Mouse (Mus musculus): Measurements from ENCODE around the gene Col20a1. TPM values are rescaled to one million over a fixed set of nuclear protein-coding genes. Genes with fewer than 3 reads are reported as not detected.
A peak's percentile ranks its signal among the peaks of the same experiment; 100 is the strongest.

Col20a1 gene
- total RNA-seq, 2 experiments from 2014 or later: 1.0 to 1.2 TPM

DNA sequence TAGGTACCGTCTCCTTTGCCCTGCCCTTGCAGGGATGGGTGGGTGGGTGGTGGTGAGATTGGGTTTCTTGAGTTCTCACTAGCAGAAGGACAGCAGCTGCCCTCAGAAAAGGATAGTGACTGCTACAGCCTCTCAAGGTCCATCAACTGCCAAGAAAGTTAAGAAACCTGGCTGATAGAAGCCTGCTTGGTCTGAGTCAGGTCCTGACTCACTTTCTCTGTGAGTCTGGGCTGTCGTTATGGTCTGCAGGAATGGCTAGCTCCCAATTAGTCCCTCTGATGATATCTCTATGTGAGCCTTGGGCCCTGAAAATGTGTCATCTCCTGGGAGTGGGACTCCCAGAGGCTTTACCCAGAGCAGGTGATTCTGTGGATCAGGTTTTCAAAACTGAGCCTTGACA lies 8.0 kb downstream of the Col20a1 start:
- no peak for DNase-seq (ENCODE audit: low spot score in 2 of 2)

DNA sequence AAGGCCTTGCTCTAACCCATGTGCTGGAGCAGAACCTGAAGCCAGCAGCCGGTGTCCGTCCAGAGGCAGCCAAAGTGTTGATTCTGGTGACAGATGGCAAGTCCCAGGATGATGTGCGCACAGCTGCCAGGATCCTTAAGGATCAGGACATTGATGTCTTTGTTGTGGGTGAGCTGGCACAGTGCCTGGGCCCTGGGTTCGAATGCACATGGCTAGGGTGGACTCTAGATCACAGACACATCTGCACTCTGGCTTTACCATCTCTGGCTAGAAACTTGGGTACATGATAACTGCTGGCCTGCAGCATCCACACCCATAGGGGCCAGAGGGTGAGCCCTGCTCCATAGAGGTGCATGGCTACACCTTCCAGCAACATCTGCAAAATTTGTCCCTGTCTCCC lies 9.1 kb downstream of the Col20a1 start:
- DNase-seq (ENCODE audit: low spot score in 2 of 2): no peak

DNA sequence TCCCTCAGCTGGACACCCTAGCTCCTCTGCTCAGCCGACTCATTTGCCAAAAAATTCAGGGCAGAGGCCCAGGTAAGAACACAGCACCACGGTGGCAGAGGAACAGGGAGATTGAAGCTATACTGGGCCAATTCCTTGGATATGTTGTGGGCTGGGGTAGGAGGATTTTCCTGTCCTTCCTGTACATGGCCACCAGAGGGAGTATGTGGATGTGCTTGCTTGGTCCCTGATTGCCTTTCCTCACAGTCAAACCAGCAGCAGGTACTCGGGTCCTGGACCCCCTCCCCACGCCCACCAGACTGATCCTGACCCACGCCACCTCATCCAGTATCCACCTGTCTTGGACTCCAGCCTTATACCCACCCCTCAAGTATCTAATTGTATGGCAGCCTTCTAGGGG lies 10.1 kb downstream of the Col20a1 start:
- peak; percentile 57 to 65 for DNase-seq (ENCODE audit: low spot score in 2 of 2)

DNA sequence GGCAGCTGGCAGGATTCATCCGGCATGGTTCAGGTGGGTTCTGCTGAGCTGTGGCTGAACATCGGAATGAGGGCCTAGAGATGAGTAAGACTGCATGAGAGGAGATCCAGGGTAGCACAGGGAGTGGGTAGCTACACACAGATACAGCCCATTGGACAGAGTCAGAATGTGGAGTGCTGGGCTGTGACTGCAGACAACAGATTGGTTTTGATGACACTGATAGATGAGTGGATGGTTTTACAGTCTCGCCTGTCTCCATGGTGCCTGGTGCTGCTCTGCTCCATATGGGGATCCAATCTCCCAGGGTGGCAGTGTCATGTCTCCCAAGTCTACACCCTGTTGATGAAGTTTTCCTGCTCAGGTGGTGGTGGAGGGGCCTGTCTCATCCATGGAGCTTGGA lies 10.6 kb downstream of the Col20a1 start:
- no peak for DNase-seq (ENCODE audit: low spot score in 2 of 2)

DNA sequence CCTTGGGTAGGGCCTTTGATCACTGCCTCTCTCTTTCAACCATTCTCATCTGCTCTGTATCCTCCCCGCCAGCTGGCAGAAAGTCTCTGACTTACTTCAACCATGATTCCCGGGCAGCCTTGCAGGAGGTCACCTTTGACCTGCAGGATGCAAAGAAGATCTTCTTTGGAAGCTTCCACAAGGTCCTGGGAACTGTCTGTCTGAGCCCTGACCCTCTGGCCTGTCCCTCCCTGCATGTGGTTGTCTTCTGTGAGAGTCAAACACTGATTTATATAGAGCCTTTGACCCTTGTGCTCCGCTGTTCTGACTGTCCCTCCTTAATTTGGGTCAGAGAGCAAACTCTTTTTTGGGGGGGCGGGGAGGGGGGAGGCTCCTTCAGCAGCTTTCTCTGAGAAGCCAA lies 20.7 kb downstream of the Col20a1 start:
- DNase-seq (ENCODE audit: low spot score in 2 of 2): no peak

DNA sequence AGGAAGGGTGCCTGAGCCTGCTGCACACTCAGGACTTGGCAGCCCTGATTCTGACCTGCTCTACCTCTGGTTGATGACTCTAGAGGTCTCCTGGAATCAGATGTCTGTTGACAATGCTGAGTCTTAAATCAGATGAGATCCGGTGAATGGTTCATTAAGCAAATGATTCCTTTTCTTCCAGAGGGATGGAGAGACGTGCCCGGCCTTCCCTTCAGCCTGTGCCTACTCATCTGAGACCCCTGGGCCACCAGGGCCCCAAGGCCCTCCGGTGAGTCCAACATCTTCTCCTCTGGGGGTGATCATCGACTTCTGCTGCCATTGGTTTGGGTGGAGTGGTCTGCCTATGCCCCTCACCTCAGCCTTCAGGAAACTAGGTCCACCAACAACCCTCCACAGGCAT lies 22.0 kb downstream of the Col20a1 start:
- no peak for DNase-seq (ENCODE audit: low spot score in 2 of 2)

DNA sequence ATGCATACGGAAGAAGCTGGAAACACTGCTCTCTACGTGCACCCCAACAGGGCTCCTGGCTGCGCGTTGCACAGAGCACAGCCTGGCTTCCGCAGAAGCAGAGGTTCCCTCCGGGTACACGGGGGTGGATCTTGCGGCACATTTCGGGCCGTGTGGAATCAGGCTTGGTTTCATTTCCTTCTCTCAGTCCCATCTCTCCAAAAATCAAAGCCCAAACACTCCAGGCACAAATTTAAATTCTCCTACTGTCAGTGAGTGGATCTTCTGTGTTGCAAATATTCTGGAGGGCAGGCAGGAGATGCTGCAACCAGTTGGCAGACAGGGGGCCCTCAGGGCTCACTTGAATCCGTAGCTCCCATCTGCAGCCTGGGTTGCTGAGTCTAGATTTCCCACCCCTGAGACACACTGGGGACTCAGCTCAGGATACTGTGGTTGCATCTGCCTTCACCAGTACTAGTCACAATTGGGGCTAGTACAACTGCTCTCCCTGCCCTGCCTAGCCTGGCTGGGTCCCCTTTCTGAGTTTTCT lies 45.1 kb downstream of the Col20a1 start:
- DNase-seq (ENCODE audit: low spot score in 2 of 2): no peak

DNA sequence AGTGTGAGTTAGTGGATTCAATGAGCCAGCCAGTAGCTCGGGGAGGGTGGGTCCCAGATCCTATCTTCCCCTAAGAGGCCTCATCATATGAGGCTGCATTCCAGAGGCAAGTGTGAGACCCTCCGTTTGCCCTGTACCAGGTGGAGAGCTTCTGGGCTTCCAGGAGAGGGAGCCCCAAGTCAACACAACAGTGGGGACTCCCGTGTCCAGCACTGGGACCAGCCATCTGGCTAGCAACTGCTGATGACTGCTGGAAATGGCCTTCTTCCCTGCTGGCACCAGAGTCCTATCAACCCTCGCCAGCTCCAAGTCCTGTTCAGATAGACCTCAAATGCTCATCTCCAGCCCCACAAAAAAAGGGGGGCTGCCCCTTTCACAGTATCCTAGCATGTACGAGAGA lies 46.1 kb downstream of the Col20a1 start:
- DNase-seq (ENCODE audit: low spot score in 2 of 2): peak; percentile 53 to 73

DNA sequence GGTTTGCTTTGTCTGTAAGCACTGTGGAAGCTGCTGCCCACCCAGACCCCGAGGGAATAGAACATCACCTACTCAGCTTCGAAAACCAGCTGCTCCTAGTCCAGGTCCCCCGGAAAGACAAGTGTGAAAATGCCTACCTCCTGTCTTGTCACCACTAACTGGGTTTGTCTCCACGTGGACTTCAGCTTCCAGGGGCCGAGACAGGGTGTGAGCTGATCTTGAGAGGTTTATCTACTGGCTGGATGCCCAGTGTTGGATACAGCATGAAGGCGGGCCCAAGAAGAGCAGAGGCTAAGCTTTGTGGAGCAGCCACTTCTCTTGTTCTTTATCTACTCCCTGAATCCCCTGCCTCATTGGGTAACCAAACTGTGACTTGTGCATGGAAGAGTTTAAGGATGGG lies 47.0 kb downstream of the Col20a1 start:
- no peak for DNase-seq (ENCODE audit: low spot score in 2 of 2)

DNA sequence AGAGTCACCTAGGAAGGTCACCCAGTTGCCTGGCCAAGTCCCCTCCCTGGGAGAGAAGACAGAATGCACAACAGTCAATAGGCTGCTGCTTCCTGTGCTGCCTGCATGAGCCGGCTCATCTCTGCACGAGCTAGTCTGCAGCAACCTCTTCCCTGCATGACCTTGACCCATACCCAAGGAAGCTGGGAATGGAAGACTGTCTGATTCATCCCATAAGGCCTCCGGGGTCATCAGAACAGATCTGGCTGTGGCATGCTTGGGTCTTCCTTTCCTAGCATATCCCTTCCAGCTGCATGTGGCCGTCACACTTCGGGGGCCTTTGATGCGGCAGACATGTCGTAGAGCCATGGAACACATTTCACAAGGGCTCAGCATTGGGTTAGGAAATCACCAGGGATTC lies 48.9 kb downstream of the Col20a1 start:
- DNase-seq (ENCODE audit: low spot score in 2 of 2): no peak

DNA sequence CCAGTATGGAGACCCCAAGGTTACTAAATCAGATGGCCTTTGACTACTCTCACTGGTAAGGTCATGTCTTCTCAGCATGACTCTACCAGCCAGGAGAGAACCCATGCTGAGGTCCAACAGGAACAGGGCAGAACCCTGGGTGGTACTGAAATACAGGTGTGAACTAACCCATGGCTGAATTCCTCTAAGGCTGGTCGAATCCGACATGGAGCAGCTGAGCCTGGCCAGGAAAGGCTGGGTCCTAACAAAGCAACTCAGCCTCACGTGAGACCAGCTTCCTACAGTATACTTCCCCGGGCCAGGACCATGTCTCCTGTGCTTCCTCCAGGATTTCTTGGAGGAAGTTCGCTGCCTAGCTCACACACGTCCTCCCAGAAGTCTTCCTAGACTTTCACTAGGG lies 50.2 kb downstream of the Col20a1 start:
- DNase-seq (ENCODE audit: low spot score in 2 of 2): no peak

DNA sequence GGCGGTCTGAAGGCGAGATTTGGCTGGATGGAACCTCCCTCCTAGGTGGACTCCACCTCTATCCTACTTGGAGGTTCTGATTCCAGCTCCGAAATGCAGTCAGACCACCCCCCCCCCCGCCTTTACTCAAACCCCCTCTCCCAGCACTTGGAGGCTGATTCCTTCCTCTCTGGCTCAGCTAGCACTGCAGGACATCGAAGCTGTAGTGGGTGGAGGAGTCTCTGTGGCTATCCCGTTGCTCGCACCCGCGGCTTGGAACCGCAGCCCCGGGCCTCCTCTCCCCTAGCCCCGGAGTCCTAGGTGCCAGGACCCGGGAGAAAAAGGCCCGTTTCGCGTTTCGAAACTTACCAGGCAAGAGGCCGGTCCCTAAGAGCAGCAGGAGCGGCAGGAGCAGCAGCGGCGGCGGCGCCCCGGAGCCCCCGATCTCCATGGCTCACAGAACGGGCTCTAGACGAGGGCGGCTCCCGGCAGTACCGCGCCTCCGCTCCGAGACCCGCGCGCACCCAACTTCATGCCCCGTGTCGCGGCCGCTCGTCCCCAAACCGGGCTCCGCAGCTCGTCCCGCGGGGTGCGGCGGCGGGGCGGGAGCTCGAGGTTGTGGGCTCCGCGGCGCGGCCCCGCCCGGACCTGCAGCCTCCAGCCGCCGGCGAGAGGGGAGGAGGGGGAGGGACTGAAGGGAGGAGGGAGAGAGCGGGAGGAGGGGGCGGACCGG lies 52.5 kb downstream of the Col20a1 start:
- DNase-seq (ENCODE audit: low spot score in 2 of 2): peak; percentile 45 to 51

DNA sequence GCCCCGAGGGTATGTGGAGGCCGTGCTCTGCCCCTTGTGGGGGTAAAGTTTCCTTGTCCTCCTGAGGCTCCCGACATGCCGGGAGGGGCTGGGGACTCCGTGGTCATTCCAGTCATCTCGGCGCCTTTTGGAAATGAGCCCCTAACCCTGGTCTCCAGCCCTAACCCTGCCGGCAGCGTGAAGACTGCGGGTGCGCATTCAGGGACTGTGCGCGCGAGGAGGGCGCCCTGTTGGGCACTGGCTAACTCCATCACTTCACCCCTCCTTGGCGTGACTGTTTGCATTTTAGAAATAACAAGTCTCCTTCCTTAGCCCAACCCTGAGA lies 53.0 kb downstream of the Col20a1 start:
- DNase-seq (ENCODE audit: low spot score in 2 of 2): peak in 1 of 2 experiments; percentile 40

DNA sequence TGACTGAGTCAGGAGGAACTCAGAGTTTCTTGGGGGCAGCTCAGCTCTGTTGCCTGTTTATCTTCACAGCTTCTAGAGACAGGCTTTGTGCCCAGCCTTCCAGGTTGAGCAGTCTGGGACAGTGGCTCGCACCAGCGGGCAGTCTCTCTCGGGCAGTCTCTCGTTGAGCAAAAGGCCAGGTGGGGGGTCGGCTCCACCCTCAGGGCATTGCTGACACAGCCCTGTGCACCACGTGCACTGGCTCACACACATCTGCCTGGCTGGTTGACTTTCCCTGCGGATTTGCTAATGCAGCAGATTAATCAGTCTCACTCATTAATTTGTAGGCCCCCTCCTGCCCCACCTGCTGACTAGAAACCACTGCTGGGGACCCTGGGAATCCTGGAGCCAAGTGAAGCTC lies 55.6 kb downstream of the Col20a1 start:
- no peak for DNase-seq (ENCODE audit: low spot score in 2 of 2)

DNA sequence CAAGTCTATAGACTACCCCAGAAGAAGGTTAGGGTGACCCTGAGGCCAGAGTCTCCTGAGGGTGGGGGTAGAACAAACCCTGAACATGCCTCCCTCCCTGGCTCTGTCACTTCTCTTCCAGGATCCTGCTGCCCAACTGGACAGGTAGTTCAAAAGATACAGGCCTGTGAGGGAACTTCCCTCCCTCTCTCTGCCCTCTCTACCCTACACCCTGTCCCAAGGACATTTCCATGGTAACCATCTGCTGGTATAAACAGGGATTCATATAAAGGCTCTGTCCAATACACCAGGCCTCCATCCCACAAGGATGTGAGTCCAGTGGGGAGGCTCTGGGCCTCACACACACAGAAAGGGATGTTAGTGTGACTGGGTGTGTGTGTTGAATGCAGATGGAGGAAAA lies 56.0 kb downstream of the Col20a1 start:
- DNase-seq (ENCODE audit: low spot score in 2 of 2): no peak

DNA sequence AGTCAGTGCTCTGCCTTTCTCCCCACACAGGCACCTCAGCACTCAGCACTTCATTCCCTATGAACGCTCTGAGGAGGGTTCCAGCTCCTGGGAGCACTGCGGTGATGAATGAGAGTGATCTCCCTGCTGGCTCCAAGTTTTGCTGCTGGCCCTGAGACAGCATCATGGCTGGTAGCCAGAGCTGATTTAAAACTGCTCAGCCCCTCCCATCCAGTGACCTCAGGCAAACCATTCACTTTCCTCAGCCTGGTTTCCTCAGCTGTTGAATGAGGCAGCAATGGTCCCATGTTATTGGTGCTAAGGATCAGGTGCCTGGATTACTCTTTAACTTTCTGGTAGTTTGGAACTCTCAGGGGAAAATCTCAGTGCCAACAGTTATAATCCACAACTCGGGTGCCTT lies 57.1 kb downstream of the Col20a1 start, which contains the start of gene Chrna4:
TSS of gene Chrna4 (minus strand) at position 110 of the 400 bp plus-strand sequence.
- DNase-seq (ENCODE audit: low spot score in 2 of 2): peak; percentile 43 to 47

DNA sequence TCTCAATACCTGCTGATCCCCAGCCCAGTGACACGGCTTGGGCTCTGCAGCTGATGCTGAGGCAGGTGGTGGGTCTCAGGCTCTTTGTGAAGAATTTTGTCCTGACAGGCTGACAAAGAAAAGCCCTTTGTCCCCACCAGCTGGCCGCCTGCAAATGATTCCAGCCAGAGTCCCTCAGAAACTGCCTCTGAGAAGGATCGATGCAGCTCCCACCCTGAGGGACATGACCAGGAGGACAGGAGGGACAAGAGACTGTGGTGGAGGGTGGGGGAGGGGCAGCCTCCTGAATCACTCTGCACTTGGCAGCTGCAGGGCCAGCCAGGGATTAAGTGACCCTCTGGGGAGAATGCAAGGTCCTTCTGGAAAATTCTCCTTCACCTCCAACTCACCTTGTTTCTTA lies 57.7 kb downstream of the Col20a1 start:
- DNase-seq (ENCODE audit: low spot score in 2 of 2): no peak

DNA sequence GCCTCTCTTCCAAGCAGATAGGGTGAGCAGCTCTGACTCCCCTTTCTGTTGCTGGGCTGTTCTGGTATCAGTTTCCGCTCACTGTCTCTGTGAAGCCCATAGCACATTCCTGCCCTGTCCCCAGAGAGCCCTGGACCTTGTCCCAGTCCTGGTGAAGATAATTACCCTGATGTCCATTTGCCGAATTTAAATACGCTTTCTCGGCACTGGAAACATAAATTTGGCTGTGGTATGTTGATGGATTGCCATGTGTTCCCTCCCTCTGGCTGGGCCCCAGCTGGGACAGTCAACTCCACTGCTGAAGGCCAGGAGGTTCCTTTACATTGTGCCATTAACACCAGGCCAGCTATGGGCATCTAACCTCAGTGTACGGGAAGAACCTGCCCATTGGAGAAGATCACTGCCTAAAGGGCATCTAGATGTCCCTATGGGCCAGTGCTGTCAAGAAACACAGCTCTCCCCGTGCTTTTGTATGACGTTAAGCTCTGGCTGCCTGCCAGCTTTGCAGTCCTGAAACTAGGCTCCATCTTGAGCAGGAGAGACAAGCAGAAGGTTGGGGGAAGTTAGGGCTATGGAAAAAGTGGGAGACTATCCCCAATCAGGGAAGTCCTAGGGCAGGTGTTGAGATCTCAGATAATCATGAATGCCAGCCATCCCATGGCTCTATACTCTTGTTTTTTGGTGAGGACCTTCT lies 62.1 kb downstream of the Col20a1 start:
- DNase-seq (ENCODE audit: low spot score in 2 of 2): no peak

DNA sequence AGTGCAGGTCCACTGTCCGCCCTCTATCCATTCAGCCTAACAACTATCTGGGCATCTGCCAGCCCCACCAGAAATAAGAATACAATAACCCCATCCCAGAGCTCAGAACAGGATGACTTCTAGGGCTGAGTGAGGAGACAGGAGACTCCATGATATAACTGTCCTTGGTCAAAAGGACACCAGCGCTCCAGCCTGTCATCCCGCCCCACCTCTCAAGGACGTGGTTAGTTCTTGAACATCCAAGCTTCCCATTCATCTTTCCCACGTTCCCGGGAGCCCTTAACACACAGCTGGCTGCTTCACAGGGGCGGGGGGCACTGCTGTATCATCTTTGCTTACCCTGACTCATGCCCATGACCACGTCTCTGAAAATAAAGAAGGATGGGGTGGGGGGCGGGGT lies 62.7 kb downstream of the Col20a1 start:
- no peak for DNase-seq (ENCODE audit: low spot score in 2 of 2)

DNA sequence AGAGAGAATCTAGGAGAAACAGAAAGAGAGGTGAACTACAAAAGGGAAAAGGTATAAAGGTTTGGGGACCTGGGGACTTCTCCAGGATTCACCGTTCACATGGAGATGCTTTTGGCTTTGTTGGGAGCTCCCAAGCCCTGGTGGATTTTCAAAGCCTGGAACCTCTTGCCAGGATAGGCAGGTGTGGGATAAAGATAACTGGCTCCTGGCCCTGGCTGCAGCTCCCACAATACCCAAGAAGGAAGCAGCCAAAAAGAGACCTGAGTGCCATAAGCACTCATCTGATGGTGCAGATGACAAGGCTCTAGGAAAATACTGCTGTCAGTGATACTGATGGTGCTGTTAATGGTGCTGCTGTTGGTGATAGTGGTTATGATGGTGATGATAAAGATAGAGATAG lies 65.8 kb downstream of the Col20a1 start:
- DNase-seq (ENCODE audit: low spot score in 2 of 2): no peak

DNA sequence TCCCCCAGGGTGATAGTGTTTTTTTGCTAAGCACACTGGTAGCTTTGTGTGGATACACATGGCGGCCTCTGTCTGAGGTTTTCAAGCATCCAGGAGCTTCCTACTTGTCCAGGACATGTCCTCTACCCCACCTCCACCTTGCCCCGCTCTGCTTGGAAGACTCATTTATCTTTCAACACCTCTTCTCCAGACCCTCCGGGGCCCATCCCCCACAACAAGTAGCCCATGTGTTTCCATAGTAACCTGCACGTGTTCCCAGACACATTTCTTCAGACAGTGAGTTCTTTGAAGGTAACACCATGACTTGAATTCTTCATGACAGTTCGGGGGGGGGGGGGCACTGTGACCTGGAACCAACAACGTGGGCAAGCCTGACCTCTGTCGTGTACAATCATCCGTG lies 71.0 kb downstream of the Col20a1 start:
- no peak for DNase-seq (ENCODE audit: low spot score in 2 of 2)

DNA sequence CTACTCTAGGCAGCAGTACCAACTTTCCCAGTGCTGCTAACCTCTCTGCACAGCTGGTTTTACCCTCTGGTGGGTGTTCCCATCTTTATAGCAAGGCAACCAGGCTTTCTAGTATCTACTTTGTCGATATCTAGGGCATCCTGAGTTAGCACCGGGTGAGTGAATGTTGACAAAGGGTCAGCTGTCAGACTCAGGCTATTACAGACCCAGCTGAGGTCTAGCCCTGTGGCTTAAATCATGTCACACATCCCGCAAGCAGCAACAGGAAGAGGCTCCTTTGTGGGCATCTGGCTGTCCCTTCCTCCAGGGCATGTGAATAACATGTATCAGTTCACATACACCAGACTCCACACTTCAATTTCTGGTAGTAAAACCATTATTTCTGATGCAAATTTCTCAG lies 71.9 kb downstream of the Col20a1 start:
- DNase-seq (ENCODE audit: low spot score in 2 of 2): no peak

DNA sequence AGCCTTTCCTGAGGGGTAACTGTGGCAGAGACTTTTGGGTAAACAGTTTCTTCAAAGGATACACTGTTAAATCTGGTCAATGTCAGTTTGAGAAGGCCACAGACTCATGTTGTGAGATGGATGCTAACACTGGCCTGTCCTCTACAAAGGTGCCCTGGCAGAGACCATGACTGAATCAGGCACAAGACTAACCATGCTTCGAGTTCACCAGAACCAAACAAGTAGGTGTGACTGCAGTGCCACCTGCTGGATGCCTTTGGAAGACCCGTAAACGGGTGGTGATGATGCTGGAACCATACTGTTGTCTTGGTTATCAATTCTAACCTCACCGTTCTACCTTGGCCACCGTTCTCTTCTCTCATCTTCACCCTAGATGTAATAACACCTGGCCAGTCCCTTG lies 73.8 kb downstream of the Col20a1 start:
- peak; percentile 90 to 95 for DNase-seq (ENCODE audit: low spot score in 2 of 2)

Measured in layer of hippocampus, postnatal 10 days (tissue).